Comparison of ENCODE assay signal across 8 mouse cellular contexts in genomic region chr10:75797619-75798175, GRCm38 (mm10). TPM values are rescaled to one million over a fixed set of nuclear protein-coding genes. Genes with fewer than 3 reads are reported as not detected.
DNase-seq lines count a peak whose midpoint lies in the region; ATAC-seq lines count a peak whose summit lies in the region.

No protein-coding gene starts in this region.

- H3K27ac ChIP-seq in limb, embryonic 13.5 days = no peak overlapping the region
- H3K27ac ChIP-seq in midbrain, embryonic 12.5 days (replicated peaks) = no peak overlapping the region

- DNase-seq in urinary bladder, postnatal 14 days (ENCODE audit: low spot score) = peak; percentile 62
- DNase-seq in urinary bladder, postnatal 10 days (ENCODE audit: low spot score) = no peak
- DNase-seq in embryo, embryonic 9.5 days (ENCODE audit: extremely low spot score) = peak; percentile 27
- DNase-seq in heart, adult 8-10 months (ENCODE audit: low spot score) = peak; percentile 51
- DNase-seq in kidney, adult 18-20 months = peak; percentile 69
- DNase-seq in splenic B cell, adult 2 months (ENCODE audit: low read depth, low spot score) = peak; percentile 35

- H3K4me2 ChIP-seq in limb, embryonic 13.5 days (replicated peaks) = peak overlapping the region; percentile 81
- peak overlapping the region; percentile 71 for H3K4me2 ChIP-seq in midbrain, embryonic 12.5 days (replicated peaks)

- peak overlapping the region; percentile 64 for H3K9ac ChIP-seq in limb, embryonic 13.5 days
- H3K9ac ChIP-seq in midbrain, embryonic 12.5 days (replicated peaks) = peak overlapping the region; percentile 51

- ATAC-seq in limb, embryonic 13.5 days (ENCODE audit: low FRiP score, low read depth) = no peak; the same call in 1 of the 2 replicates
- 0 out of 2 replicates have a peak, but pooled peaks have one; percentile 66 for ATAC-seq in midbrain, embryonic 12.5 days (ENCODE audit: low FRiP score, low read depth)

- H3K9me3 ChIP-seq in limb, embryonic 13.5 days = no peaks in the 10 kb centered on the region
- H3K9me3 ChIP-seq in midbrain, embryonic 12.5 days = no peaks in the 10 kb centered on the region

- H3K36me3 ChIP-seq in limb, embryonic 13.5 days = no peaks in the 10 kb centered on the region
- no peaks in the 10 kb centered on the region for H3K36me3 ChIP-seq in midbrain, embryonic 12.5 days
- H3K36me3 ChIP-seq in splenic B cell, adult 2 months (ENCODE audit: control insufficient read depth, insufficient read depth, low read length, poor library complexity, severe bottlenecking) = no peaks in the 10 kb centered on the region

- 2% methylated on average over 12 of the region's 12 CpGs for WGBS in limb, embryonic 13.5 days
- WGBS in midbrain, embryonic 12.5 days = 1% methylated on average over 12 of the region's 12 CpGs

- peaks cover 11% of the 10 kb centered on the region for H3K27me3 ChIP-seq in limb, embryonic 13.5 days
- H3K27me3 ChIP-seq in midbrain, embryonic 12.5 days = peaks cover 21% of the 10 kb centered on the region
- H3K27me3 ChIP-seq in splenic B cell, adult 2 months (ENCODE audit: control insufficient read depth, insufficient read depth, low read length, poor library complexity, severe bottlenecking) = no peaks in the 10 kb centered on the region

- peak overlapping the region; percentile 52 for H3K4me3 ChIP-seq in limb, embryonic 13.5 days
- H3K4me3 ChIP-seq in midbrain, embryonic 12.5 days = peak overlapping the region; percentile 42

- H3K4me1 ChIP-seq in limb, embryonic 13.5 days = peaks cover 33% of the 10 kb centered on the region
- peaks cover 4% of the 10 kb centered on the region; the same call in 1 of the 2 replicates for H3K4me1 ChIP-seq in midbrain, embryonic 12.5 days

RNA-seq across cellular contexts. Expression of gene Gstt1, which starts 0.7 kb away (rescaled TPM):
- total RNA-seq in heart, adult 8-10 months (2022) = 10 to 100 TPM; 15.7 to 26.4 (median 22.1) TPM
- polyA plus RNA-seq in limb, embryonic 13.5 days (2015; fragmentation: Nextera tagmentation; extraction: Ambion mirVana) = 14.9 and 16.3 TPM in 2 replicates
- 5.3 and 7.0 TPM in 2 replicates for polyA plus RNA-seq in midbrain, embryonic 12.5 days (2016; fragmentation: Nextera tagmentation; extraction: Ambion mirVana)

RNA-seq across cellular contexts. Expression of gene Gstt3, which starts 16.5 kb away (rescaled TPM):
- 1 to 10 TPM; 3.0 to 5.6 (median 5.0) TPM for total RNA-seq in heart, adult 8-10 months (2022)
- 19.6 and 21.5 TPM in 2 replicates for polyA plus RNA-seq in limb, embryonic 13.5 days (2015; fragmentation: Nextera tagmentation; extraction: Ambion mirVana)
- polyA plus RNA-seq in midbrain, embryonic 12.5 days (2016; fragmentation: Nextera tagmentation; extraction: Ambion mirVana) = 1.3 and 2.4 TPM in 2 replicates

RNA-seq across cellular contexts. Expression of gene Gm20441, which starts 16.9 kb away (rescaled TPM):
- not detected for total RNA-seq in heart, adult 8-10 months (2022)
- 0.86 TPM in 1 of 2 replicates, not detected in the other for polyA plus RNA-seq in limb, embryonic 13.5 days (2015; fragmentation: Nextera tagmentation; extraction: Ambion mirVana)
- not detected in 2 replicates for polyA plus RNA-seq in midbrain, embryonic 12.5 days (2016; fragmentation: Nextera tagmentation; extraction: Ambion mirVana)

RNA-seq across cellular contexts. Expression of gene Ddt, which starts 24.5 kb away (rescaled TPM):
- 100 to 1,000 TPM in 1 of 4 experiments, 10 to 100 TPM in 3; 83.6 to 103 (median 88.3) TPM for total RNA-seq in heart, adult 8-10 months (2022)
- polyA plus RNA-seq in limb, embryonic 13.5 days (2015; fragmentation: Nextera tagmentation; extraction: Ambion mirVana) = 92.4 and 95.9 TPM in 2 replicates
- 82.1 and 83.0 TPM in 2 replicates for polyA plus RNA-seq in midbrain, embryonic 12.5 days (2016; fragmentation: Nextera tagmentation; extraction: Ambion mirVana)

RNA-seq across cellular contexts. Expression of gene Gstt4, which starts 24.6 kb away (rescaled TPM):
- not detected for total RNA-seq in heart, adult 8-10 months (2022)
- polyA plus RNA-seq in limb, embryonic 13.5 days (2015; fragmentation: Nextera tagmentation; extraction: Ambion mirVana) = not detected in 2 replicates
- polyA plus RNA-seq in midbrain, embryonic 12.5 days (2016; fragmentation: Nextera tagmentation; extraction: Ambion mirVana) = not detected in 2 replicates
